Mouse (Mus musculus) thymus, adult 2 months (tissue): ENCODE data around the gene Letmd1.

ENCODE experiments used
- CTCF ChIP-seq: fragments of 200-500 bp; IDR thresholded peaks from 2 replicates; pipeline ENCODE4 v1.5.1; 2012; ENCODE audit warnings: mild to moderate bottlenecking, control low read depth, low read length, moderate library complexity, borderline replicate concordance; ENCODE audit not compliant: control insufficient read depth, poor library complexity, insufficient read depth; ENCODE audit errors: extremely low read depth
- POLR2A ChIP-seq: fragments of 200-500 bp; IDR thresholded peaks from 2 replicates; pipeline ENCODE4 v1.6.1; 2012; ENCODE audit warnings: mild to moderate bottlenecking, low read length, control low read depth, moderate library complexity; ENCODE audit not compliant: control insufficient read depth, poor library complexity, insufficient read depth; ENCODE audit errors: extremely low read depth

DNA sequence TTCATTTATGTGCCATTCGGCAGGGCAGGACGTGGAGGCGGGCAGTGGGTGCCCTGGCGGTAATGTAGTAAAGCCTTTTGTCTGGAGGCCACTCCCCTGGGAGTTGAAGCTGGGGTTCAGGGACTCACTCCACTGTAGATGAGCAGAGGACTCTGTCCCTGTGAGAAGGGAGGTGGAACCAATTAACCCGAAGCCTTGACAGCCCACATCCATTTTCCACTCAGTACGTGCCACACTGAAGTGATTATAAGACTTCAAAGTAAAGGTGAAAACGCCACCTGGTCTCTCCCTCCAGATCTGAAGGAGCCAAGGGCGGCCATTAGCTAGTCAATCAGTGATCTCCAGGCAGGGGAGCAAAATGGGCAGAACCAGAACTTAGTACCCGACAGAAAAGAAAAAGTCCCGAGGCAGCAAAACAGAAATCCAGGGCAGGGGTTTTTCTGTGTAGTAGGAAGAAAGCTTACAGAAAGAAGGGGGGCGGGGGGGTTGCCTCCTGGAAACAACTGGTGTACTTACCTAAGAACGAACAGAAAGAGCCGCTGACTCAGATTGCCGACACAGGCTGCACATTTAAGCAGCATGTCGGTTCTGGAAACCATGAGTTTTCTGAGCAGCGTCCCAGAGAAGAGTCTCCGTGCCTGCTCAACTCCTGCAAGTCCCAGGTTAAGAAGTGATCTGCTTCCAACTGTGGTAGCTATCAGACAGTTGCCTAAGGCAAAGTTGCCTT is 44.3 kb upstream of the Letmd1 start, which contains the start of gene Slc11a2:
- no peak for TF ChIP-seq POLR2A
- TF ChIP-seq CTCF: no peak
